Mouse (Mus musculus): ENCODE measurements at regions not wholly inside any gene's neighbourhood (a gene's known extent, or its start where the extent isn't known, plus 50 kb on each side); places are given as distances from the start of the nearest gene placed in this dataset.
"Not testable (repeated sequence)": the region's sequence is repeated elsewhere in the genome, so short reads cannot be mapped to it uniquely, and the experiment has no call there.

GRCm38 (mm10) chr2:17081266-17081665 lies 650.0 kb downstream of the Nebl start:
- no peak for DNase-seq
- intact Hi-C loops (cut with DNase I), result no loop called here

GRCm38 (mm10) chr2:17065149-17066145 lies 665.8 kb downstream of the Nebl start:
- DNase-seq; intact Hi-C loops (cut with DNase I): not testable (repeated sequence)
